Mouse (Mus musculus) bone marrow macrophage, adult 2 months (primary cell): ENCODE measurements around the gene Col12a1.

Source experiments
- CTCF ChIP-seq: IDR thresholded peaks from 2 replicates; pipeline ENCODE4 v1.5.1; 2012; ENCODE audit warnings: low read depth, mild to moderate bottlenecking, low read length, moderate library complexity
- POLR2A ChIP-seq: IDR thresholded peaks from 2 replicates; pipeline ENCODE4 v1.6.1; 2012; ENCODE audit warnings: mild to moderate bottlenecking, low read depth, low read length, borderline replicate concordance

GRCm38 (mm10) chr9:79720143-79720542 is 1.5 kb upstream of the Col12a1 start:
- TF ChIP-seq POLR2A (no peak), CTCF (no peak)
